Mouse (Mus musculus) erythroblast, embryonic 14.5 days (primary cell): ENCODE measurements around the gene Kcna5.

ENCODE experiments used
- GATA1 ChIP-seq: IDR thresholded peaks from 2 replicates; pipeline ENCODE4 v1.6.1; 2012; ENCODE audit warnings: low read length, inconsistent platforms, mixed read lengths
- TAL1 ChIP-seq: IDR thresholded peaks from 3 replicates; pipeline ENCODE4 v1.6.1; 2012; ENCODE audit warnings: low read length, inconsistent platforms, mixed read lengths

DNA sequence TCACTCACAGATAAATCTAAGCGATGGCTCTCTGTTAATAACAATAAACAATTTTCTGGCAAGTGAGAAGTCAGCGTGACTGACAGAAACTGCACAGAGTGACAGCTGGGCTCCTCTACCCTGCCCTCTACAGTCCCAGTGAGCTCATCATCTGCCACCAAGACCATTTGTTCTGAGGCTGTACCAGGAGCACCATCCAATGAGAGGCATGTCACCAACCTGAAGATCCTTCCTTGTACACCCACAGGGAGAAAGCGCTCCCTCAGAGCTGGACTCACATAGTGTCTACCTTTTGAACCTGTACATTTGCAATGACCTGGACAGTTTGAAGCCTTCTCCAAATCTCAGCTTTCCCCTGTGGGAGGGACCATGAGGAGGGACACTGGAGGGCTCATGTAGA, 45.4 kb upstream of the Kcna5 start:
- TF ChIP-seq GATA1 (no peak), TAL1 (no peak)
